Mouse (Mus musculus) liver, embryonic 14.5 days (tissue): ENCODE measurements at regions not wholly inside any gene's neighbourhood (a gene's known extent, or its start where the extent isn't known, plus 50 kb on each side); places are given as distances from the start of the nearest gene placed in this dataset.

Experiments
- ATAC-seq: fragments of 200-750 bp; cut with Nextera tagmentation; 2 replicates; pipeline ENCODE4 v1.8.0; 2017; ENCODE audit warnings: moderate number of reproducible peaks, mild to moderate bottlenecking, moderate library complexity; ENCODE audit not compliant: insufficient read depth
- DNase-seq, 3 experiments: peaks; one replicate each; pipeline ENCODE4 v3.0.0-alpha.2; 2012 to 2013; ENCODE audit warnings: low read depth in 3 of 3, low spot score in 3 of 3
- H3K27ac ChIP-seq: fragments of 300-500 bp; sonication (generic); 2 replicates; pipeline ENCODE4 v1.5.1; 2014; ENCODE audit warnings: moderate library complexity, mild to moderate bottlenecking, control low read depth, inconsistent platforms
- H3K27me3 ChIP-seq: fragments of 300-500 bp; sonication (generic); 2 replicates; pipeline ENCODE4 v1.6.1; 2014; ENCODE audit warnings: mild to moderate bottlenecking, low read length, moderate library complexity; ENCODE audit not compliant: control insufficient read depth, insufficient read depth
- H3K36me3 ChIP-seq: fragments of 300-500 bp; sonication (generic); replicated peaks from 2 replicates; pipeline ENCODE4 v1.6.1; 2014; ENCODE audit warnings: low read depth; ENCODE audit not compliant: control insufficient read depth, insufficient read depth
- H3K4me1 ChIP-seq, 2 experiments: fragments of 200-500 bp in 1 of 2; fragments of 300-500 bp in 1 of 2; sonication (generic) in 1 of 2; replicated peaks; 2 replicates each; pipeline ENCODE4 v1.6.1; 2012 to 2014; ENCODE audit warnings: antibody characterized with exemption in 1 of 2, inconsistent platforms in 1 of 2, low read length in 1 of 2; ENCODE audit not compliant: control insufficient read depth in 2 of 2, insufficient read depth in 2 of 2
- H3K4me2 ChIP-seq: fragments of 300-500 bp; sonication (generic); 2 replicates; pipeline ENCODE4 v1.6.1; 2014; ENCODE audit warnings: low read depth, mild to moderate bottlenecking, control low read depth, moderate library complexity
- H3K4me3 ChIP-seq, 2 experiments: fragments of 200-500 bp in 1 of 2; fragments of 300-500 bp in 1 of 2; sonication (generic) in 1 of 2; 2 replicates each; pipeline ENCODE4 v1.5.1; 2012 to 2014; ENCODE audit warnings: low read depth in 2 of 2, low read length in 2 of 2, mild to moderate bottlenecking in 2 of 2, control low read depth in 1 of 2, inconsistent platforms in 1 of 2, moderate library complexity in 1 of 2; ENCODE audit not compliant: insufficient read depth in 1 of 2
- H3K9ac ChIP-seq: fragments of 300-500 bp; sonication (generic); replicated peaks from 2 replicates; pipeline ENCODE4 v1.6.1; 2014; ENCODE audit warnings: mild to moderate bottlenecking, control low read depth, moderate library complexity
- H3K9me3 ChIP-seq: fragments of 300-500 bp; sonication (generic); 2 replicates; pipeline ENCODE4 v1.6.1; 2016; ENCODE audit warnings: low read length, mixed read lengths; ENCODE audit not compliant: control insufficient read depth
- CTCF ChIP-seq: IDR thresholded peaks from 2 replicates; pipeline ENCODE4 v1.5.1; 2016; ENCODE audit warnings: antibody characterized with exemption, low read depth, control low read depth
- EP300 ChIP-seq: IDR thresholded peaks from 2 replicates; pipeline ENCODE4 v1.6.1; 2016; ENCODE audit warnings: antibody characterized with exemption, low read depth
- WGBS: fragments of 180-500 bp; shearing (Covaris S2); extraction: QIAGEN DNeasy Blood & Tissue Kit; methylation state at CpG from one replicate; pipeline ENCODE4 v1.1.7; 2014; ENCODE audit not compliant: insufficient replicate concordance; 5-methylcytosine and 5-hydroxymethylcytosine counted together

DNA sequence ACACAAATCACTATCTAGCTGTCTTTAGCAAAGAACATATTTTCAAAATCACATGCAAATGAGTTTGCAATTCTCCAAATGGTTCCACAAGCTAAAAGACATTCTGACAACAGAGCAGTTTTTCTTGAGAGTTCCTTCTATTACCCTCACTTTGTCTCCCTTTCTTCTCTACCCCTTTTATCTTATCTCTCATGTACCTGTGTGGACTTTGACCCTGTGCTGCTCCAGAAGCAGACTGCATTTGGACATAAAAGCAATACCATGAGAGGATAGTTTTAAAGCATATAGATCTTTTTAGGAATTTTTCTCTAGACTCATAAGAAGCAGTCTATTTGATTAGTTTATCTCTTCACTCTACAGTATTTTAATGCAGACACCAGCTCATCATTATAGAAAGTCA lies 350.4 kb upstream of the Nectin3 start:
- Histone ChIP-seq H3K27ac (no peak overlapping the region), H3K4me1 (no peaks in the 10 kb centered on the region), H3K27me3 (no peaks in the 10 kb centered on the region), H3K4me2 (no peak overlapping the region), H3K9me3 (no peaks in the 10 kb centered on the region), H3K36me3 (no peaks in the 10 kb centered on the region), H3K4me3 (no peak overlapping the region), H3K9ac (no peak overlapping the region)
- no peak for ATAC-seq
- TF ChIP-seq CTCF, result no peak
- no peak for DNase-seq

DNA sequence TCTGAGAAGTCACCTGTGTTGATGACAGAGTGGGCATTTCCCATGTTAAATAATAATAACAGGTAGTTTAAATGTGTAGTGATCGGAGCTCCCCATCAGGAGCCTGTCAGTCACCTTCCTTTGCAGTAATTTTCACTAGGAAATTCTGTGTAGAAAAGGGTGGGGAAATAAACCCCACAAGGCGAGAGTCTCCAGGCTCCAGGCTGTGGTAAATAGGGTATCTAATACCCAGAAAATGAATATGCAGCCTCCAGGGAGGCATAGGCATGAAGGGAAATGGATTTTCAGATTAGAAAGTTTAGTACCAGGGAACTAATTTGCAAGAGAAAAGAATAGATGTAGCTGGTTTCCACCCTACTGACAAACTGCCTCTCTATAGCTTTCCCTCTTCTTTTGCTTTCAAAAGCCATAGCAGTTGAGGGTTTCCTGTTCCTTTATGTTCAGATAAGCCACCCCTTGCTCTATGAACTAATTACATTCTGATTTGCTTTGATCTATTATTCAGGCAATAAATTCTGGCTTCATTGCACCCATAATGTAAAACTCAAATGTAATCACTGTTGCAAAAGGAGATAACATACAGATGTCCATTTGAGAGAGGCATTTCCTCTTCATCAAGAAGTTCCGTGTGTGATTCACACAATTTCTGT lies 349.5 kb upstream of the Nectin3 start:
- H3K4me2 ChIP-seq, result no peak overlapping the region
- H3K9me3 ChIP-seq, result no peaks in the 10 kb centered on the region
- ATAC-seq, result no peak
- 49% methylated on average over 3 of the region's 3 CpGs for WGBS
- no peak for DNase-seq
- TF ChIP-seq CTCF (no peak), EP300 (no peak)
- H3K4me3 ChIP-seq, result no peak overlapping the region
- no peak overlapping the region for H3K27ac ChIP-seq
- no peaks in the 10 kb centered on the region for H3K4me1 ChIP-seq
- no peaks in the 10 kb centered on the region for H3K27me3 ChIP-seq
- H3K36me3 ChIP-seq, result no peaks in the 10 kb centered on the region
- H3K9ac ChIP-seq, result no peak overlapping the region

DNA sequence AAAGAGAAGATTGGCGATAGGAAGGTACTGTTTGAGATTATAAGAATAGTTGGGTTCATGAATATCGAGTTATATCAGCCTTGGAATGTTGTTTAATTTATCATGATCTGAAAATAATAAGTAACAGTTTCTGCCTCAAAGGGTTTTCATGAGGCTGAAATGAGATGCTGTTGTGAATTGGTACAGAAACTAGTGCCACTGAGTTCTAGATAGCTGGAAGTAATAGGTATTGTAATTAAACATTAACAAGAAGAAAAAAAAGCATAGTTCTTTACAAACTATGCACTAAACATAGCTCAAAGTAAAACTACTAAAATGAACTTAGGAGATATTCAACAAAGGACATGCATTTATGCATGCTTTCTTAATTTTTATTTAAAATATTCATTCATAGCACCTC lies 342.9 kb upstream of the Nectin3 start:
- H3K4me1 ChIP-seq, result no peaks in the 10 kb centered on the region
- no peak overlapping the region for H3K4me2 ChIP-seq
- TF ChIP-seq EP300, result no peak
- TF ChIP-seq CTCF, result no peak
- H3K9me3 ChIP-seq, result no peaks in the 10 kb centered on the region
- H3K36me3 ChIP-seq, result no peaks in the 10 kb centered on the region
- H3K27me3 ChIP-seq, result no peaks in the 10 kb centered on the region
- ATAC-seq (no peak), DNase-seq (no peak)
- WGBS, result 58% methylated on average over 2 of the region's 2 CpGs
- H3K9ac ChIP-seq, result no peak overlapping the region
- H3K4me3 ChIP-seq, result no peak overlapping the region
- no peak overlapping the region for H3K27ac ChIP-seq

DNA sequence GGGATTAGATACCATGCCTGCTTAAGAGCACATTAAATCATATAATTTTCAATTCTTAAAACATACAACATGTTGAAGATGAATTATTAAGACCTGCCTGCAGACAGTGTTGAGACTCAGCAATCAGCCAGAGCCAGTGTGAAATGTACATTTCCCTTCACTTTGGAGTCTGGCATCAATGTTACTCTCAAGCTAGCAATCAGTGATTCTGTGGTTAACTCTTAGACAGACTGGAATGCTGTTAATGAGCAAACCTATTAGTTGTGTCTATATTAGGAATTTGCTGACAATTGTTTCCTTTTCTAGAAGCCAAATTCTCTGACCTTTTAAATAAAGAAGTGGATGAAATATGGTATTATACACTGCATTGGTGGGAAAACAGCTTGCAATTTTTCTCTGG lies 342.4 kb upstream of the Nectin3 start:
- H3K9ac ChIP-seq, result no peak overlapping the region
- no peaks in the 10 kb centered on the region for H3K4me1 ChIP-seq
- H3K9me3 ChIP-seq, result no peaks in the 10 kb centered on the region
- TF ChIP-seq EP300 (no peak), CTCF (no peak)
- no peaks in the 10 kb centered on the region for H3K27me3 ChIP-seq
- H3K4me2 ChIP-seq, result no peak overlapping the region
- no peak for DNase-seq
- H3K4me3 ChIP-seq, result no peak overlapping the region
- no peak overlapping the region for H3K27ac ChIP-seq
- H3K36me3 ChIP-seq, result no peaks in the 10 kb centered on the region
- no peak for ATAC-seq

- no peaks in the 10 kb centered on the region for H3K4me1 ChIP-seq
- no peak overlapping the region for H3K9ac ChIP-seq
- no peak overlapping the region for H3K27ac ChIP-seq
- DNase-seq (no peak), ATAC-seq (no peak)
- no peaks in the 10 kb centered on the region for H3K9me3 ChIP-seq
- H3K4me2 ChIP-seq, result no peak overlapping the region
- H3K4me3 ChIP-seq, result no peak overlapping the region
- H3K36me3 ChIP-seq, result no peaks in the 10 kb centered on the region
- H3K27me3 ChIP-seq, result no peaks in the 10 kb centered on the region
- TF ChIP-seq CTCF, result no peak
- no peak for TF ChIP-seq EP300
- 62% methylated on average over 2 of the region's 2 CpGs for WGBS
Measured at GRCm38 (mm10) chr16:46825147-46825546, 326.8 kb upstream of the Nectin3 start.
